Mouse (Mus musculus) kidney, adult 2 months (tissue): Measurements from ENCODE around the gene Ccdc91.

Experiments used
- CTCF ChIP-seq: fragments of 200-500 bp; conservative IDR thresholded peaks from 2 replicates; pipeline ENCODE4 v1.5.1; 2011; ENCODE audit warnings: low read depth, mild to moderate bottlenecking, control low read depth, low read length, moderate library complexity, mixed read lengths; ENCODE audit not compliant: insufficient read depth, insufficient read length
- POLR2A ChIP-seq: fragments of 200-500 bp; IDR thresholded peaks from one replicate; pipeline ENCODE4 v1.6.1; 2011; ENCODE audit warnings: low read depth, low read length, control low read depth

- no peak for TF ChIP-seq CTCF
- no peak for TF ChIP-seq POLR2A
Measured at GRCm38 (mm10) chr6:147623142-147623541, 147.5 kb downstream of the Ccdc91 start.
